Mouse (Mus musculus) heart, postnatal 4 days (tissue): ENCODE measurements around the gene Tm6sf2. TPM values are rescaled to one million over a fixed set of nuclear protein-coding genes. Genes with fewer than 3 reads are reported as not detected.

Experiments
- microRNA-seq, 2 experiments: library from miRNA; unstranded; fragments of <30 nt; microRNA quantifications; one replicate each; pipeline ENCODE4 v1.2.0; 2021 to 2022
- total RNA-seq, 2 experiments: library from RNA; stranded (reverse); gene quantifications; 2 replicates each; pipeline ENCODE4 v1.2.3; 2021

Gene Tm6sf2
- total RNA-seq, 2 experiments from 2014 or later, result 0.95 to 1.0 TPM

Small RNAs within 50 kb of the gene (microRNA-seq; reads per million reads assigned to microRNA genes)
- gene Mir7066, result 0 to 0.69 reads per million in 2 experiments

Other genes starting within 250 kb of the Tm6sf2 start
- gene Pbx4, start 240.4 kb upstream of the Tm6sf2 start, total RNA-seq, result 1 to 10 TPM; 1.1 to 1.2 TPM
- under 1 TPM; 0.50 to 0.74 TPM for gene Cilp2, start 185.2 kb upstream of the Tm6sf2 start, total RNA-seq
- gene Tssk6, start 170.7 kb upstream of the Tm6sf2 start, total RNA-seq, result under 1 TPM in 1 of 2 experiments, not detected in 1; 0.33 TPM
- gene Ndufa13, start 170.4 kb upstream of the Tm6sf2 start, total RNA-seq, result 100 to 1,000 TPM; 286 to 326 TPM
- 1 to 10 TPM; 6.2 to 8.6 TPM for gene Yjefn3, start 170.2 kb upstream of the Tm6sf2 start, total RNA-seq
- 10 to 100 TPM; 75.9 to 79.5 TPM for gene Gatad2a, start 76.5 kb upstream of the Tm6sf2 start, total RNA-seq
- gene Mau2, start 30.2 kb upstream of the Tm6sf2 start, total RNA-seq, result 10 to 100 TPM; 39.5 to 40.8 TPM
- 10 to 100 TPM; 23.2 to 23.8 TPM for gene Sugp1, start 30.1 kb upstream of the Tm6sf2 start, total RNA-seq
- not detected for gene Hapln4, start 10.5 kb downstream of the Tm6sf2 start, total RNA-seq
- gene Ncan, start 47.9 kb downstream of the Tm6sf2 start, total RNA-seq, result 1 to 10 TPM in 1 of 2 experiments, under 1 TPM in 1; 0.81 to 1.2 TPM
- gene Nr2c2ap, start 58.4 kb downstream of the Tm6sf2 start, total RNA-seq, result 10 to 100 TPM; 14.8 to 17.1 TPM
- 10 to 100 TPM; 25.4 to 25.8 TPM for gene Rfxank, start 66.2 kb downstream of the Tm6sf2 start, total RNA-seq
- gene Borcs8, start 66.6 kb downstream of the Tm6sf2 start, total RNA-seq, result 10 to 100 TPM; 28.0 to 29.1 TPM
- under 1 TPM; 0.20 to 0.21 TPM for gene Mef2b, start 66.8 kb downstream of the Tm6sf2 start, total RNA-seq
- gene Tmem161a, start 99.4 kb downstream of the Tm6sf2 start, total RNA-seq, result 100 to 1,000 TPM; 100 to 110 TPM
- gene Slc25a42, start 139.4 kb downstream of the Tm6sf2 start, total RNA-seq, result 10 to 100 TPM; 25.9 to 28.0 TPM
- gene Sugp2, start 161.3 kb downstream of the Tm6sf2 start, total RNA-seq, result 10 to 100 TPM; 52.2 to 55.4 TPM
- 10 to 100 TPM; 10.2 to 10.6 TPM for gene Armc6, start 161.5 kb downstream of the Tm6sf2 start, total RNA-seq
- gene Homer3, start 209.9 kb downstream of the Tm6sf2 start, total RNA-seq, result 10 to 100 TPM; 36.2 to 36.4 TPM
- gene Ddx49, start 229.6 kb downstream of the Tm6sf2 start, total RNA-seq, result 10 to 100 TPM; 37.2 to 46.4 TPM
- 100 to 1,000 TPM; 176 to 179 TPM for gene Cope, start 229.6 kb downstream of the Tm6sf2 start, total RNA-seq
- under 1 TPM; 0.43 to 0.56 TPM for gene Cers1, start 242.9 kb downstream of the Tm6sf2 start, total RNA-seq